Mouse (Mus musculus): ENCODE measurements around the gene Cfap70. TPM values are rescaled to one million over a fixed set of nuclear protein-coding genes. Genes with fewer than 3 reads are reported as not detected.

The Cfap70 gene
- polyA plus RNA-seq (2012; rRNA removed), result 0.21 and 0.40 TPM in 2 replicates

DNA sequence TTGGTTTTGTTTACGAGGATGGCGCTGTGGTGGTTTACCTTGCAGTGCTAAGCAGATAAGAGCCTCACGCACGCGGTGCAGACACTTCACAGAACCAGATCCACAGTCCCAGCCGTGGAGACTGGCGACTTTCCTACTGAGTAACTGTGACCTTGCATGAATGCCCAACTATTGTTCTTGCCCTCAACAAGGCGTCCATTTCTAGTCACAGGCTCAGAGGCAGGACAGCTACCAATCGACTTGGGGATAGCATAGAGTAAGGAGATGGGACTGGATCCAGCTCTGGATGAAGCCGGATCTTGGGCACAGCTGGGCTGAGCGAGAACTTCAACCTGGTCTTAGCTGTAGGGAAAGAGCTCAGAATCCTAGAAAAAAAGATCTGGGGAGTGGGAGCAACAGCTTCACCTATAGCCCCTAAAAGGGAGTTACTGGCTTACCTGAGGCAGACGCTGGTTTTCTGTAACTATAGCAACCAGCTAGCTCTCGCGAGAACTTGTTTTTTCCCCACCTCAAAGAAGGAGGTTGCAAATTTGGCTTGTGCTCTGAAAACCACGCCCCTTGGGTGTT, at the start of gene Cfap70:
Gene Cfap70, minus strand, starts transcription at position 462 of the 567 bp plus-strand sequence.
- DNase-seq (ENCODE audit: low spot score), result peak; percentile 22

DNA sequence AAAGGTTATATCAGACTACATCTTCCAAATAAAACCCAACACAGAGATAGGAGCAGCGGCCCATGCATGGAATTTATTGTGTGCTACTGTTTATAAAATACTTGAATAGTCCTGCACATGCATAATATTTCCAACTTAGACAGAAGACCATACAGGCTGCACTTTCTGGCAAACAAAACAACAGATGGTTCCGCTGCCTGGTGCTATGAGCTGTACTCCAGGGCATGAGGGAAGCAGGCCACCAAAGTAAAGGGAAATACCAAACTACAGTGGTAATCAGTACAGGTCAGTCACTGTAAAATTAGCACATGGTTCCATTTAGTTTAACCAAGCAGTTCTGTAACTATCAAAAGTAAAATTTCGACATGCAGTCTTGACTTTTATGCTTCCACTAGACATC, 48.0 kb upstream of the Cfap70 start:
- no peak for DNase-seq (ENCODE audit: low spot score)

DNA sequence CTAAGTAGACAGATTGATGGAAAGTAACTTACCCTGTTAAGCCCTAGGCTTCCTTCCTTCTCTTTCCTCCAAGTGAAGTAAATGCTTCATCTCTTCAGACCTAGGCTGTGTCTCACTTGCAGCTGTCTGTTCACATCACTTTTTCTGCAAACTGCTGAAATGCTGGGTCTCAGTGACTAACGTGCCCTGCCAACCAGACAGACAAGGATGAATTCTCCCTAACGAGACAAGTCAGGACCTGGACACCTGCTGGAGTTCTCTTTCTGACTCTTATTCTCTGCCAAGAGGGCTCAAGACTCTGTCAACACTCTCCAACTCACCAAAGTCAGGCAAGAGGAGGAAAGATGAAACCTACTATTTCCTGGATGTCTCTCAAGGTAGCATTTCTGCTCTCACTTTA, 44.6 kb upstream of the Cfap70 start, which contains the start of gene Mss51:
Gene Mss51, minus strand, starts transcription at position 299 of the 400 bp plus-strand sequence.
- DNase-seq (ENCODE audit: low spot score), result no peak

DNA sequence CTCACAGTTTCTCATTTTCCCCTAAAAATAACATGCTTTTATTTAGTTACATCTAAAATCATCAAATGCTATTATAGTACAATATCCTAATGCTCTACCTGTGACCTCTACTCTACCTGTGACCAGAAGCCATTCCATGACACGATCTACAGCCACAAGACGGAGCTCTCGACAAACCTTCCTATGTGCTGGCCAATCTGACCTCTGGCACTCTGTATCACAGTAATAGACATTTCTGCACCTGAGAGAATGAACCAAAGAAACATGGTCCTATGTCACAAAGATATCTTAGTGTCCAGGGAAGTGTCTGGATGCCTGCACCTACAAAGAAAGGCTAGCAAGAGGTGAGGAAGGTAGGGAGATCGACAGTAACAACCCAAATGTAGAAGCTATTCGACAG, 34.0 kb upstream of the Cfap70 start:
- no peak for DNase-seq (ENCODE audit: low spot score)

DNA sequence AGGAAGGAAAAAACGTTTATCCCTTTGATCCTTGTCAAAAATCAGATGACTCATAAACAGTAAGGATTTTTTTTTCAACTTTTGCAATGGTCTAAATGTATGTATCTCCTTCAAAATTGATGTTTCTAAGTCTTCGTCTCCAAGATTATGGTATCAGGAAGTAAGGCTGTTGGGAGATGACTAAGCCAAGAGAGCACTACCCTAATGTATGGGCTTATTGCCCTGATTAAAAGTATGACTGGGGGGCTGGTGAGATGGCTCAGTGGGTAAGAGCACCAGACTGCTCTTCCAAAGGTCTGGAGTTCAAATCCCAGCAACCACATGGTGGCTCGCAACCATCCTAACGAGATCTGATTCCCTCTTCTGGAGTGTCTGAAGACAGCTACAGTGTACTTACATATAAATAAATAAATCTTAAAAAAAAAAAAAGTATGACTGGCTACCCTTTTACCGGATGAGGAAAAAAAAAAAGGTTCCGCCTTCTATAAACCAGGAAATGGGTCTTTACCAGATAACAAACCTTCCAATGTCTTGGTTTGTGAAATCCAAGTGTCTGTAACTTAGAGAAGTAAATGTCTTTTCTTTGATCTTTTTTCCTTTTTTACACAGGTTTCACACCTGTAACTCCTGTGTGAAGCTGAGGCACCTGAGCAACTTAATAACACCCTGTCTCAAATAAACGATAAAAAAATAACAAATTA, 30.2 kb upstream of the Cfap70 start:
- DNase-seq (ENCODE audit: low spot score), result no peak

DNA sequence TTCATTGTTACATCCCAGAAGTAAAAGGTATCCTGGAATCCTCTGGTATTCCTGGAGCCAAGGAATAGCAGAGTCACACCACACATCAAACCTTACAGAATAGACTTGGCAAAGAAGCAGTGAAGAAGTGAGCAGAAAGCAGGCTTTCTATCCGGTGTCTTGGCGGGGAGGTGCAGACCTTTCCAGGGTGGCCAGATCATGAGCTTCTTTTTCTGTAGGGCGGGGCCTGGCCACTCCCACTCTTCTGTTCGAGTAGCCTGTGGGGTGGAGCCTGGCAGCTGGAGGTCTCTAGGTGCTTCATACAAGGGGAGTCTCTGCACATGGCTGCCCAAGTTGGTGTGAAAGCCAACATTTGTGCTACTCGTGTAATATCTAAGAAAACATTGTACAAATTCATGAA, 29.2 kb upstream of the Cfap70 start:
- no peak for DNase-seq (ENCODE audit: low spot score)

DNA sequence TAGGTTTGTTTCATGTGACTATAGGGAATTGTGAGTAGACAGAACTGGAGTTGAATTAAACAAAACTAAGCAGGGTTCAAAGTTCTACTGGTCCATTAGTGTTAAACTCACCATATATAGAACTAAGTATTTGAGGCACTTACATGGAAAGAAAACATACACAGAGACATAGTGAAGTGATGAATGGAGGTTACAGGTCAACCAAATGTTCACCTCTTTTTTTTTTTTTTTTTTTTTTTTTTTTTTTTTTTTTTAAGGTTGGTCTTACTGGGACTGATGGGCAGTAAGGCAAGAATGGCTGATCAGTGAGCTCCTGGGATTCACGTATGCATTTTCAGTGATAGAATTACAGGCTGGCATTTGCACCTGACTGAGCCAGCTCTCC, 28.2 kb upstream of the Cfap70 start:
- DNase-seq (ENCODE audit: low spot score), result no peak

DNA sequence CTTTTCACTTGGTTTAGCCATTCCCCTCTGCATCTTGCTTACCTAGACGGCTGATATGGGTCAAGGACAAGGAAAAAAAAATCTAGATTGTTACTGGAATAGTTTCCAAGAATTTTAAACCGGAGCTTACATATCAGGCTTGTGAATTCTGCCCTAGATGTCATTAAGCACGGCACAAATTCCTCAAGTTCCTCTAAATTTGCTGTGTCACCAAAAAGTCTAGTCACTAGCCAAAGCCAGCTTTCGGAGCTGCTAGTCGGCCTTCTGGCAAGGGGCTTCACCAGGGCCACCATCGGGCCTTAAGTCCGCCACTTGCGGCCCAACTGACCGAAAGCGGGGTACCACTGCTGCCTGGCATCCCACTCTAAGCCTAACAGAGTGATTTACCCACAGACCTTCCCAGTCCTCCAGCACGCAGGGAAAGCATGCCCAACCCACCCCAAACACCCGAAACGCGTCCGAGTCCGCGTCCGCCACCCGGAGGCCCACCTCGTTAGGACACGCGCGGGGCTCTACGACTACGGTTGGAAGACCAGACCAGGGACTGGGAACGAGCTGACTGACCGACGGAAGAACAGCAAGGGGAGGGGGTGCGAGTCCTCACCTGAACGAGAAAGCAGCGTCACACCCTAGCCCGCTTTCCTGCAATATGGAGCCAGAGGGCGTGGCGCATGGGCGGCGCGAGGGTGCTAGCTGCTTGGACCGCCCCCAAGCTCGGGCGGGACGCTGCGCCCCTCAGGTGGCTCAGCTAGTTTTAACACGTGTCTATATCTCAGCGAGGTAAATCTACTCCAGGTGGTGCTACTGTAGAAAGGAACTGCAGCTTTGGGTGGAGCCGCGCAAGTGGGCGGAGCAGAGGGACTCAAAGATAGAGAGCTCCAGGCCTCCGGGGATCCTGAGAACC, 27.5 kb upstream of the Cfap70 start, which contains the start of gene Anxa7:
Gene Anxa7, minus strand, starts transcription at position 843 of the 904 bp plus-strand sequence.
- DNase-seq (ENCODE audit: low spot score), result peak; percentile 77

DNA sequence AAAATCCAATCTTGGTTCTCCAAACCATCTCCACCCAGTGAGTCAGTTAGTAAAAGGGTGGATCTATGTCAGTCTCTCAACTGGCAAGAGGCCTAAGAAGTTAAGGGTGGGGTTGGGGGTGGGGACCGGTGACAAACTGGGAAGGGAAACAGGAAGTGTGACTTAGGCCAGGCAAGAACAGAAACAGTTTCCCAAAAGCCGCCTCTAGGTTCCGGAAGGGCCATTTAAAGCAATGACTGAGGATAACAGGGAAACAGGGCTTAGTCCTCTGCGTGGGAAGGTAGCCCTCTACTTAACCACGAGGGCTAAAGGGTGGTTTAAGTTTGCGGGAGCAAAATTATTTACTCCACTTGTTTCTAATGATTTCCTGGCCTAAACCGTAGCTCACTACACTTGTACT, 26.8 kb upstream of the Cfap70 start:
- DNase-seq (ENCODE audit: low spot score), result no peak

DNA sequence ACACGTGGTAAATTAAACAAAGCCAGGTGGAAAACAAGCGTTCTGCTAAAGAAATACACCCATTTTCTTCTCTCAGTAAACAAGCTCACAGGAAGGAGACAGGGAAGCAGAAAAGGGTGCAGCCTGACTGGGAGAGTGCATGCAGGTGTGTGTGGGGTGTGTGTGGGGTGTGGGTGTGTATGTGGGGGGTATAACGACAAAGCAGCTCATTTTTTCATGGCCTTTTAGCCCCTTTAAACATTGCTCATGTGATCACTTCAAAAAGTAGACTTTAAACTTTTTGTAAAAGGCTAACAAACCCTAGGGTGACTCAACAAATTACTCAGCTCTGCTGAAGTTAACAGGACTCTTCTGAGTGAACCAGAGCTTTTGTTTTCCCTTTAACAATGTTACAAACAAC, 26.4 kb upstream of the Cfap70 start:
- DNase-seq (ENCODE audit: low spot score), result no peak

DNA sequence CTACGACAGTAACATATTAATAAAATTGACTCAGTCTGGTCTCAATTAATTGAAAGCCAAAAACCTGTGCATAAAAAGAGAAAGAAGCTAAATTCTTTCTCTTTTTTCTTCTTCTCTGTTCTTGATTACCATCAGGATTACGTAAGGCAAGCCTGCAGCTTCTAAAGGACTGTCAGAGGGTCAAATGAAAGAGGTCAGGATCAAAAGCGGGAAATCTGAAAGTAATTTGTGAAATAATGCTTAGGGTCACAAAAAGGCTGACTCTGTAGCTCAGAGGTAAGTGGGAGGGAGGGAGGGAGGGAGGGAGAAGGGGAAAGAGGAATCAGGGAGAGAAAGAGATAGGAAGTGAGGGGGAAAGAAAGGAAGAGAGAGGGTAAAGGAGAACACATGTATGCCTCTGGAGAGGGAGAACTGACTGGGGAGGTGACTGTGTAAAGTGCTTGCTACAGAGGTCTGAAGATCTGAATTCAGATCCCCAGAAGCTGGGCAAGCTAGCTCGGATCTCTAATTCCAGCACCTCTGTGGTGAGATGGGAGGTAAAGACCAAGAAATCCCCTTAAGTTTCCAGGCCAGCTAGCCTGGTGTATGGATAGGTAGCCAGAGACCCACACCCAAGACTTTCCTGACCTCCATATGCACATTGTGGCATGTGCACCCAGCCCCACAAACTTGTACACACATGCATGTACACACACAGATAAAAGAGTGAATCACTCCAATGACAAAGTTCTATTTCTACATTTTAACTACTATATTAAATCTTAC, 25.4 kb upstream of the Cfap70 start:
- no peak for DNase-seq (ENCODE audit: low spot score)

DNA sequence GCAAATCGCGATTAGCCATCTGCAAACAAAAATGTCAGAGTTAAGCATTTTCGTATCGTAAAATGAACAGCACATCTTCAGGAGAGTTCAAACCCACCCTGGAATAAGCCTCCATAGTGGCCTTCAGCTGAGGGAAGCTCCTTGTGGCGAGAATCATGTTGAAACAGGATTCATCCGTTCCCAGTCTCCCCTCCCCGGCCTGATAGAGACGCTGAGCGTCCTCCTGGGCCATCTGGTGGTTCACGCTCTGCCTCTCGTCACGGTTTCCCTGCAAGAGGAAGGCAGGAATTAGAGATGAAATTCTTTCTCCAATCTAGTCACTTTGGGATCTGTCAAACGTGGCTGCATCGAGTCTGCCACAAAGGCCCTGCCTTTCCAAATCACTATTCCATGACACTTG, 8.2 kb upstream of the Cfap70 start:
- DNase-seq (ENCODE audit: low spot score), result no peak

DNA sequence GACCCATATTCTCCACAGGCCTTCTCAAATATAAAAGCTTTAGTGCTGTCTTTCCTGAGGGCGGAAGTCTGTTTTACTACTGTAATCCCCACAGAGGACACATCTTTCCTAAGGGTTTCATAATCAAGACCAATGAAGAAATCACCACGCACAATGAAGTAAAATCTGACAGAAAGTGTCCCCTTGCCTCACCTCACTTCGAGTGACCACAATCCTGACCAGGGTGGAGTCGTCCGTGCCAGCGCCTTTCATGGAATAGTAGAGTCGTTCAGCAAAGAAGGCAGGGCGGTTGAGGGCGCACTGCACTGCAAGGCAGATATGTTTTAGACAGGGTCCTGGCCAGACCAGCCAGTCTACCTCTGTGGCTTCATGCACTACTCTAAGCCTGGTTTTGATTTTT, 6.4 kb upstream of the Cfap70 start:
- no peak for DNase-seq (ENCODE audit: low spot score)

DNA sequence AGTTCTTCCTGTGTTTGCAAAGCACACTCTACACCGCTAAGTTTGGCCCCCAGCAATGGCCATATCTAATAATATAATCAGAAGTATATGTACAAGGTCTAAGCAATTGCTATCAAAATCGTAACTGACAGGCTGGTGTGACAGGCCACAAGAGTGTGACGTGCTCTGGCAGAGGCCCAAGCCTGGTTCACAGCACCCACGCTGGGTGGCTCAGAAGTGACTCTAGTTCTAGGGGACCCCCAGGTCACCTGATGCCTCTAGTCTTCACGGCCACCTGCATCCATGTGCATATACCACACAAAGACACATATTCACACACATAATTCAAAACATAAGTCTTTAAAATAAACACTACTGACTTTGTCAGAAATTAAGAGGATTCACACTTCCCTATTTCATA, 903 bp upstream of the Cfap70 start:
- DNase-seq (ENCODE audit: low spot score), result no peak

DNA sequence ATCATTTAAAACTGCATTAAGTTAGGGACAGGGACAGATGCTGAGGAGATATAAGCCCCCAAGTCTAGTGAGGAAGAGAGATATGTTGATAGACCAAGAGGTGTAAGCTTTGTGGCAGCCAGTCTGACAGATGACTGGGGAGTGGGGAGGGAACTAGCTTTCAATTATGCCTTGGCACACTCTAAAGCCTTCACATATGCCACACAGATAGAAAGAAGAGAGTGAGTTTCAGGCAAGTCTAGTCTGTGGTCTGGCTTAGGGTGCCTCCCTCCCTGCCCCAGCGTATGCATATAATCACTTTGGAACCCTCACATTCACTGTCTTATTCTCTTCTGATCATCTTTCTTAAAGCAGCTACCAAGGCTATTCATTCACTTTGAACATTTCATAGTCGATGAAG, 724 bp downstream of the Cfap70 start:
- no peak for DNase-seq (ENCODE audit: low spot score)

DNA sequence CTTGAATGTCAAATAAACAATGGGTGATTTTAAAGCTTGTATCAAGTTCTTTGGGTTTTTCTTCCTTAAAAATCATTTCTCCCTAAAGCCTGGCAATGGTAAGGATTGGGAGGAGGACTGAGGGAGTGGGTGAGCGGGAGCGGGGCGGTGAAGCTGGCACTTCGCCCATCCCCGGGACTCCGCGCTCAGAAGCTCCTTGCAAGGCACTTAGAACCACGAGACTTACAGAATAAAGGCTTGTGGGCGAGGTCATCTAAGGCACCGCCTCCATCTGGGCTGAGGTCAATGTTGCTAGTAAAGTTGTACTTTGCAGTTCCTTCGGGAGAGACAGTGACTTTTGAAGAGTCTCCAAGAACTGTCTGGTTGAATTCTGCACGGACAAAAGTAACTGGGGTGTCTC, 4.8 kb downstream of the Cfap70 start:
- DNase-seq (ENCODE audit: low spot score), result no peak

DNA sequence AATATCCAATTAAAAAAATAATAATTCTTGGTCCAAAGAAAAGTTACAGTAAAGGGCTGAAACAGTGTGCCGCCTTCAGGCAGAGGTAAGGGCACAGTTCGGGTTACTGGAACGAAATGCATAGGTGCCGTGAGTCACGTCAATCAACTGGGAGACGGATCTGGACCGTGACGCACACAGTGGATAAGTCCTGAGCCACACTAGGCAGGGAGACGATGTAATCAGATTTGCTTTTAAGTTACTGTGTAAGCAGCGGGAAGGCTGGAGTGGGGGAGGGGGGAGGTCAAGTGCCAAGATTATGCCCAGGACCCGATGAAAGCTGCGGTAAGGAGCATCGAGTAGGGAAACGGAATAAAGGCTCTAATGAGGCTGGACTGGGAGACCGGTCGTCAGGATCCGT, 9.8 kb downstream of the Cfap70 start:
- no peak for DNase-seq (ENCODE audit: low spot score)

DNA sequence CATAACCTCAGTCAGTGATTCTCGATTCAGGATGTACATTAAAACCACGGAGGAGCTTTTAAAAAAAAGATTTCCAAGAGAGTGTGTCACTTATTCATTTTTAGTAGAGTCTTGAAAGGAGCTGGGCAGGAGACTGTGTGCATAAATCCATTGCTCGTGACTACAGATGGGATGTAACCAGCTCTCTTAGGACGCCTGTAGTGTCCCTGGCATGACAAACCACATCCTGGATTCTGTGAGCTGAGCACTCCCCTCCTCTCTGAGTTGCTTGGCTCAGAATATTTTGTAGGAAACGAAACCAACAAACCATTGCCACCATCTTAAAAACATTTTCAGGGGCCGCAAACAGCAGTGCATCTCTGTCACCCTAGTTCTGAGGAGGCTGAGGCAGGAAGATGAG, 15.1 kb downstream of the Cfap70 start:
- no peak for DNase-seq (ENCODE audit: low spot score)

DNA sequence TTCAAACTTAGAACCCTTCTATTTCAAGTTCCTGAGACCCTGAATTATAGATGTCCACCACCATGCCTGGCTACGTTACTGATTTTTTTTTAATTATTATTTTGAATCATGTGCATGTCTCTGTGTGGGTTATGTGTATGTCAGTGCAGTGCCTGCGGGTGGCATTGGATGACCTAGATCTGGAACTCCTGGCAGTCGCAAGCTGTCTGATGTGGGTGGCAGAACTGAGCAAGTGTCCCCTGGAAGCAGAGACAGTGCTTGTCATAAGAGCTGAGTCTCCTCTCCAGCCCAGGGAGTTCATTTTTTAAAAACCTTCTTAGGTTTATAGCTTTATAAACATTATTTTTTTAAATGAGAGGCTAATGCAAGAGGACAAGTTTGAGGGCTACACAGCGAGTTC, 19.6 kb downstream of the Cfap70 start:
- no peak for DNase-seq (ENCODE audit: low spot score)

DNA sequence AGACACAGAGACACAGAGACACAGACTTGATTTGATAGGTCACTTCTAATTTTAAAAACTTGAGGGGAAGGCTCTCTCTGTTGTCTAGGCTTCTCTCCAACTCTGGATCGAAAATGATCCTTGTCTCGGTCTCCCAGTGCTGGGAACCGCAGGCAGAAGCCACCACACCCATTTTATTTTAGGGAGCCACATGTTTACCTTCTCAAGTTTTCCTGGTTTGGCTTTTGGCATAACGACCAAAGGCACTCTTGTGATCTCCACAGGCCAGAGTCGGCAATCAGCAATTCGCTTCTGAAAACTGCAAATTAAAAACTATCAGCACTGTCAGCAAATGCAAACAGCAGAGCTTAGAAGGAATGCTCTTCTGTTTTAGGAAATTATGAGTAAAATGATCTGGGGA, 20.3 kb downstream of the Cfap70 start:
- no peak for DNase-seq (ENCODE audit: low spot score)

DNA sequence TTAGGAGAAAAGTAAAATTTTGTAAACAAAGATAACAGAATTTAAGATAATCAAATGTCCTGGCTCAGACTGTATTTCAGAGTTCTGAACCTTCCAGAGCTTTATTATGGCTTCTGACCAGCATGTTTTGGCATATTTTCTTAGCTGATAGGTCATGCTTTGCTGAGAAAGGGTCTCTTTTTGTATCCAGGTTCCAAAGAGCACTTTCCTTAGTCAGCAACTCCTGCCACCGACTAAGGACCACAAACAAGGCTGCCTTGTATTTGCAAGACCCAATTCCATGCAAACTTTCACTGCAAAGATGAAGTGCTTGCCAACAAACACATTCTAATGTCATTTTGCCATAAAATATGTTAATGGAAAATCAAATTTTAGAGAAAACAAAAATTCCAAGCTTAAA, 22.2 kb downstream of the Cfap70 start:
- no peak for DNase-seq (ENCODE audit: low spot score)

DNA sequence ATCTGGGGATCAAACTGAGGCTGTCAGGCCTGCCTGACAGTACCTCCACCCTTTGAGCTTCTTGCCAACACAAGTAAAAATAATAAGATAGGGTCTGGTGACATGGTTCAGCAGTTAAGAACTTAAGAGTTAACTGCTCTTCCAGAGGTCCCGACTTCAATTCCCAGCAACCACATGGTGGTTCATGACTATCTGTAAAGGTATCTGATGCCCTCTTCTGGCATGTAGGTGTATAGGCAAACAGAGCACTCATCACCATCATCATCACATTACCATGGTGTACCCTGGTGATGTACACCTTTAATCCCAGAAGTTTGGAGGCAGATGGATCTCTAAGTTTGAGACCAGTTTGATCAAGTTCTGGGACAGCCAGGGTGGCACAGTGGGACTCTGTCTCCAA, 23.4 kb downstream of the Cfap70 start:
- DNase-seq (ENCODE audit: low spot score), result no peak

All from urinary bladder, adult 2 months (tissue).